Mouse (Mus musculus): ENCODE measurements around the gene Becn1. TPM values are rescaled to one million over a fixed set of nuclear protein-coding genes. Genes with fewer than 3 reads are reported as not detected.

Gene Becn1
- total and polyA plus RNA-seq, 3 experiments = 122 to 167 TPM; not detected in 1

DNA sequence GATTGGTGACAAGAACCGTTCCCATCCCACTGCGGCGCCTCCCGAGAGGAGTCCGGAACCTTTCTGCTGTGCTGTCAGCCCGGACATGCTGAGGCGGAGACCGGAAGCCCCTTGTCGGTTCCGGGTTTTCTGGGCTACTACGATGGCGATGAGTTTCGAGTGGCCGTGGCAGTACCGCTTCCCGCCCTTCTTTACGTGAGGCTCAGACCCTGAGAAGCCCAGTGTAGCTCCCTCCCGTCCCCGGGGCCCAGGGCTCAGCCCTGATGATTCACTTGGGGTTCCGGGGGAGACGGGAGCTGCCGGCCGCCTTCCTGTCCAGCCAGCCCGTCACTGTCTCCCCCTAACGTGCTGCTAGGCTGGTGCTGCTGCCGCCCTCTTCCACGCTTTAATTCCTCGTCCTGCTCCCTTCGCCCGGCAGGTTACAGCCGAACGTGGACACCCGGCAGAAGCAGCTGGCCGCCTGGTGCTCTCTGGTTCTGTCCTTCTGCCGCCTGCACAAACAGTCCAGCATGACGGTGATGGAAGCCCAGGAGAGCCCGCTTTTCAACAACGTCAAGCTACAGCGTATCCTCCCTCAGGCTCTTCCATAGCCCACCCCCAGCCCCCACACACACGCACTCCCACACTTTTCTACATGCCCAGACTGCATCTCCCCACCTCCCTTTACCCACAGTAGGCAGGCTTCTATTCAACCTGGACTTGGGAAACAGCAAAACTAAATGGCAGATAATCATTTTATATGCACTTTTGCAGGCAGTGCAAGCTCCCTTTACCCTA lies 48.3 kb downstream of the Becn1 start, which contains the start of gene Vps25:
Vps25 (plus strand) TSS at position 95 of the 777 bp plus-strand sequence.
- Histone ChIP-seq H3K9me3 (replicated peaks; ENCODE audit: insufficient read depth, low read length) (no peaks in the 10 kb centered on the region), H3K27me3 (ENCODE audit: control insufficient read depth in 1 of 2, insufficient read depth in 2 of 2, low read length in 2 of 2) (no peaks in the 10 kb centered on the region), H3K27ac (ENCODE audit: control insufficient read depth, low read depth, low read length) (peak within 1 kb of the TSS; percentile 79), H3K4me1 (ENCODE audit: control insufficient read depth in 1 of 2, insufficient read depth in 2 of 2, low read length in 2 of 2) (peaks cover 0 to 5% of the 10 kb centered on the region in 2 experiments; a peak in 1 of 4 replicates), H3K9ac (ENCODE audit: control insufficient read depth, low read depth, low read length, poor library complexity, severe bottlenecking) (peak within 1 kb of the TSS; percentile 95), H3K36me3 (ENCODE audit: control insufficient read depth in 1 of 2, insufficient read depth in 2 of 2, low read length in 2 of 2) (peaks cover 0 to 10% of the 10 kb centered on the region in 2 experiments; a peak in 2 of 4 replicates), H3K4me3 (ENCODE audit: control insufficient read depth in 1 of 2, insufficient read depth in 1 of 2, low read depth in 2 of 2, low read length in 2 of 2) (peak within 1 kb of the TSS; percentile 80 to 93), H3K79me2 (ENCODE audit: control insufficient read depth, insufficient read depth, low read length, poor library complexity) (peaks cover 7% of the 10 kb centered on the region)
- DNase-seq (ENCODE audit: low read depth, low spot score) = peak; percentile 97
- TF ChIP-seq MAFK (IDR thresholded peaks at IDR 0.05; ENCODE audit: borderline replicate concordance, low read depth, low read length) = 0 out of 2 replicates have a peak, but pooled peaks have one; percentile 10
- no peak for TF ChIP-seq MYB (IDR thresholded peaks at IDR 0.05; ENCODE audit: low read depth, low read length)
- TF ChIP-seq RCOR1 (IDR thresholded peaks at IDR 0.05; ENCODE audit: low read depth, low read length) = peak; percentile 82
- no peak; the same call in 1 of the 2 replicates for TF ChIP-seq ZKSCAN1 (IDR thresholded peaks at IDR 0.05; ENCODE audit: low read depth, low read length)
- peak; percentile 99 for TF ChIP-seq POLR2AphosphoS2 (IDR thresholded peaks at IDR 0.05; ENCODE audit: low read length)
- peak in 1 of 3 experiments; percentile 9; a peak in 1 of 6 replicates for TF ChIP-seq CTCF (IDR thresholded peaks at IDR 0.05 in 2 of 3, conservative IDR thresholded peaks at IDR 0.05 in 1 of 3; ENCODE audit: control insufficient read depth in 1 of 3, insufficient read depth in 1 of 3, low read depth in 2 of 3, low read length in 3 of 3, poor library complexity in 1 of 3, severe bottlenecking in 1 of 3)
- TF ChIP-seq SMC3 (IDR thresholded peaks at IDR 0.05; ENCODE audit: low read depth, low read length) = peak; percentile 31; the same call in 1 of the 2 replicates
- TF ChIP-seq NELFE (IDR thresholded peaks at IDR 0.05; ENCODE audit: low read depth, low read length) = peak; percentile 100
- TF ChIP-seq JUND (IDR thresholded peaks at IDR 0.05; ENCODE audit: low read depth, low read length) = peak; percentile 71; the same call in 1 of the 2 replicates
- TF ChIP-seq NRF1 (IDR thresholded peaks at IDR 0.05; ENCODE audit: insufficient read depth, low read depth, low read length, poor library complexity, severe bottlenecking) = peak; percentile 43; the same call in 1 of the 2 replicates
- peak; percentile 11; the same call in 1 of the 2 replicates for TF ChIP-seq CHD2 (IDR thresholded peaks at IDR 0.05; ENCODE audit: low read length)
- peak; percentile 53 for TF ChIP-seq USF1 (IDR thresholded peaks at IDR 0.05; ENCODE audit: low read depth, low read length)
- no peak for TF ChIP-seq CHD1 (IDR thresholded peaks at IDR 0.05; ENCODE audit: low read depth, low read length)
- TF ChIP-seq ZNF384 (IDR thresholded peaks at IDR 0.05; ENCODE audit: low read depth, low read length) = peak; percentile 40
- peak; percentile 96 for TF ChIP-seq TBP (IDR thresholded peaks at IDR 0.05; ENCODE audit: low read depth, low read length)
- no peak; the same call in 1 of the 2 replicates for TF ChIP-seq RAD21 (IDR thresholded peaks at IDR 0.05; ENCODE audit: low read depth, low read length)
- TF ChIP-seq E2F4 (IDR thresholded peaks at IDR 0.05; ENCODE audit: borderline replicate concordance, low read depth, low read length) = peak; percentile 80; the same call in 1 of the 2 replicates
- TF ChIP-seq HCFC1 (IDR thresholded peaks at IDR 0.05; ENCODE audit: low read depth, low read length) = peak; percentile 97
- 0 out of 2 replicates have a peak, but pooled peaks have one; percentile 33 for TF ChIP-seq BHLHE40 (IDR thresholded peaks at IDR 0.05; ENCODE audit: borderline replicate concordance, low read depth, low read length)
- no peak for TF ChIP-seq GABPA (IDR thresholded peaks at IDR 0.05; ENCODE audit: low read depth, low read length)
- peak; percentile 99 for TF ChIP-seq ELF1 (IDR thresholded peaks at IDR 0.05; ENCODE audit: low read depth, low read length)
- TF ChIP-seq TAL1 (IDR thresholded peaks at IDR 0.05; ENCODE audit: low read length) = no peak
- peak; percentile 9; the same call in 1 of the 2 replicates for TF ChIP-seq GATA1 (IDR thresholded peaks at IDR 0.05; ENCODE audit: low read depth, low read length)
- peak; percentile 98 for TF ChIP-seq MAZ (IDR thresholded peaks at IDR 0.05; ENCODE audit: low read depth, low read length)
- TF ChIP-seq UBTF (IDR thresholded peaks at IDR 0.05; ENCODE audit: borderline replicate concordance, insufficient read depth, low read depth, low read length) = 0 out of 2 replicates have a peak, but pooled peaks have one; percentile 86
- no peak for TF ChIP-seq USF2 (IDR thresholded peaks at IDR 0.05; ENCODE audit: borderline replicate concordance in 1 of 2, insufficient read depth in 1 of 2, low read depth in 1 of 2, low read length in 2 of 2)
- peak in 1 of 2 experiments; percentile 45; a peak in 2 of 4 replicates for TF ChIP-seq EP300 (IDR thresholded peaks at IDR 0.05; ENCODE audit: low read depth in 1 of 2, low read length in 2 of 2)
- peak; percentile 88 to 100 for TF ChIP-seq POLR2A (IDR thresholded peaks at IDR 0.05; ENCODE audit: control insufficient read depth in 1 of 2, insufficient read depth in 1 of 2, low read depth in 1 of 2, low read length in 2 of 2, poor library complexity in 1 of 2)
- TF ChIP-seq MYC (IDR thresholded peaks at IDR 0.05; ENCODE audit: low read depth, low read length) = peak; percentile 92
- peak; percentile 92 for TF ChIP-seq MXI1 (IDR thresholded peaks at IDR 0.05; ENCODE audit: low read depth, low read length)
- no peak for TF ChIP-seq ZC3H11A (IDR thresholded peaks at IDR 0.05; ENCODE audit: low read depth, low read length)
- TF ChIP-seq POLR2AphosphoS5 (IDR thresholded peaks at IDR 0.05; ENCODE audit: borderline replicate concordance, low read depth, low read length) = no peak
- peak; percentile 85 for TF ChIP-seq MAX (IDR thresholded peaks at IDR 0.05; ENCODE audit: low read length)
- peak; percentile 73; the same call in 1 of the 2 replicates for TF ChIP-seq MEF2A (IDR thresholded peaks at IDR 0.05; ENCODE audit: extremely low read depth, insufficient replicate concordance, low read depth, low read length, poor library complexity, severe bottlenecking)
